Mouse (Mus musculus) cerebellum, adult 9-10 months (tissue): ENCODE data around the gene Dnajb4.
A peak's percentile ranks its signal among the peaks of the same experiment; 100 is the strongest.
"Not testable (repeated sequence)": the region's sequence is repeated elsewhere in the genome, so short reads cannot be mapped to it uniquely, and the experiment has no call there.

Experiments
- DNase-seq: peaks from one replicate; pipeline ENCODE4 v3.0.0; 2022

The Dnajb4 gene

DNA sequence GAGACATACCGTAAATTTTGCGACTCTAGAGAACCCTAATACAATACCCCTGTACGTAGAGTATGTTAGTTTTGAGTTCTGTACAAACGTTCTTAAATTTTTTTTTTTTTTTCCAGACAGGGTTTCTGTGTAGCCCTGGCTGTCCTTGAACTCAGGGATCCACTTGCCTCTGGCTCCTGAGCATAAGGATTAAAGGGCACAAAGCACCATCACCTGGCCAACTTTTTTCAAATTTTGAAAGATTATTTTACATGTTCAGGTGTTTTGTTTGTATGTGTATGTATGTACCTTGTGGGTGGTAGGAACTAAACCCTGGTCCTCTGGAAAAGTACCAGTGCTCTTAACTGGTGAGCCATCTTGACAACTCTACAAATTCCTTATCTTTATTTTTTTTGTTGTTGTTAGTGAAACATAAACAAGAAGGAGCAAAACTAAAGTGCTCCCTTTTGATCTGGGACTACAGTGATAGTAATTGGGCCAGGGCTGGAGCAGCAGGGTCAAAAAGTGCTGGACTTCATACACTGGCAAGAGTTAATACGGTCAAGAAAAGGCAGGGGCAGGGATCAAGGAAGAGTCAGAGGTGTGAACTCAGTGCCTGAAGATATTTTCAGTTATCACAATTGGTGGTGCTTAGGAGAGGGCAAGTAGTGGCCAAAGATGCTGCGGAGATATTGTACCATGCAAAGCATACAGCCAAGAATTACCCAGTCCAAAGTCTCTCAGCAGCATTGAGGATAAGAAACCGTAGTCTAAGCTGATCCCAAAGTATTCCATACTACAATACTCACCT lies 1.8 kb downstream of the Dnajb4 start:
- no peak for DNase-seq

DNA sequence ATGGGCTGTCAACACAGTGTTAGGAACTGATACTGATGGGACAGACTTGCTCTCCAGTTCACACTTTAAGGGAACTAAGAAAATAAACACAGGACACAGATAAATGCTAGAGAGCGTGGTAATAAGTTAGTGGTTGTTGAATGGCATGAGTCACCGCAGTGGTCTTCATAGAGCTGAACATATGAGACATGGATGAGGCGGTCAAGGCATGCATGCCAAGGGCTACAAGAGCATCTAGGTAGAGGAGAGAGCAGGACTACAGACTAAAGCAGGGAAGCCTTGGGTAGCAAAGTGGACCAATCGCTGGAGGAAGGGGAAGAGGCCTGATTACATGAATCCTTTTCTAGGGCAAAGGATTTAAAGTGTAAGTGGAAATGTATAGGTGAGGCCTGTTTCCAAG lies 2.9 kb downstream of the Dnajb4 start:
- no peak for DNase-seq

DNA sequence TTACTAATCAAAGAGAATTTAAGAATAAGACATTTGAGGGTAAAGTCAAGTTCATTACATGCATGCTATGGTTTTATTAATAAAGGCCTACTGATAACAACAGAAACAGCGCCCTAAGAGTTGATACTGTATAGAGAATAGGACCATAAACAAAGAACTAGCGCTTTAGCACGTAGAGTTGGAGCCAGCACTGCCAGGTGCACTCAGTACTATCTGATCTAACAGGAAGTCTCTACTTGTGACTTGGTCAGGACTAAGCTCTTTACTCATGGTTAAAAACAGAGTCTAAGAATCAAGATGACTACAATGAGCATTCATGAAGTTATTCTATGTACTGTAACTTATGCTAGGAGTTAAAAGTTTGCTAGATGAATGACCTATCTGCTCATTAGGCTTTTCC lies 5.5 kb downstream of the Dnajb4 start:
- no peak for DNase-seq

DNA sequence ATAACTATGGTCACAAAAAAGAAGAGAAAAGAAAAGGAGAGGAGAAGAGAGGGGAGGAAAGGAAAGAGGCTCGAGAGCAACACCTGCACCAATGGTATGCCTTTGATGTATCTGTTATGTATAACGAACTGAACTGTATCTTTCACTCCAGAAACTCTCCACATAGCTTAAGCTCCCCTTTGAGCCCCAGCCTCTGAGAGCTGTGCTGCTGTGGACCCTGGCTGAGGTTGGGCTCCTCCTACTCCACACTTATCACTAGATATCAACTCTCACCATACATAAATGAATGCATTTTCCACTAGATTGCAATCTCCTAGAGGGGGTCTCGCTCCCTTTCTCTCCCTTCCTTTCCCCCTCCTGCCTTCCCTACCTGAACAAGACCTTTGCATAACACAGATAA lies 6.1 kb downstream of the Dnajb4 start:
- DNase-seq = no peak

DNA sequence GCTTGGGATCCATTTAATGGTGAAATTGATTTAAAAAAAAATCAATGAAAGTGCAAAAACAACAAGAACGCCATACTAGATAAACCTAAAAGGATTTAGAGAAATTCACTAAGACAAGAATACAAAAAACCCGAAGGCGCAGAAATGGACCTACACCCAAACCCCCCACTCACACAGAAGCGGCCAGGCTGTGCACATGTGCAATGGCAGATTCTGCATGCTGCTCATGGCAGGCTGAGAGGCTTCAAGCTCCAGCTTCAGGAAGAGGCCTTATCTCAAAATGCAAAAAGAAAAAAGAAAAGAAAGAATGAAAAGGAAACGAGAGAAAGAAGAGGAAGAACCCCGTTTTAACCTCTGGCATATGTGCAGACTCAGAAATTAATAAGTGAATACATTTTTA lies 6.7 kb downstream of the Dnajb4 start:
- DNase-seq = no peak

DNA sequence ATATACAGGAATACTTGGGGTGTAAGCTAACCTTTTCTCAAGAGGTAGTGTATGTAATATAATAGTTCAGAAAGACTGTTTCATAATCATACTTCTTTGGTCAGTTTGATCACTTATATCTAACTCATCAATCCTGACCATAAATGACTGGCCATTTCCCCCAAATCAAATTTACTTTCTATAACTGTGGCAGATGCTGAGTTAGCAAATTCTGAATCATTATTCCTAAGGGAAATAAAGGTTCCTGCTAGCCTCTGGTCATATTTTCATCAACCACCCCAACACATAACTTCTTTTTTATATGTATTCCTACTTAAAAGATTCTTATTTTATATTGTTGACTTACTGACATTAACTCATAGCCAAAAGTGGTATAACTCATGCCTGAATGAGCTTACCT lies 7.2 kb downstream of the Dnajb4 start:
- no peak for DNase-seq

DNA sequence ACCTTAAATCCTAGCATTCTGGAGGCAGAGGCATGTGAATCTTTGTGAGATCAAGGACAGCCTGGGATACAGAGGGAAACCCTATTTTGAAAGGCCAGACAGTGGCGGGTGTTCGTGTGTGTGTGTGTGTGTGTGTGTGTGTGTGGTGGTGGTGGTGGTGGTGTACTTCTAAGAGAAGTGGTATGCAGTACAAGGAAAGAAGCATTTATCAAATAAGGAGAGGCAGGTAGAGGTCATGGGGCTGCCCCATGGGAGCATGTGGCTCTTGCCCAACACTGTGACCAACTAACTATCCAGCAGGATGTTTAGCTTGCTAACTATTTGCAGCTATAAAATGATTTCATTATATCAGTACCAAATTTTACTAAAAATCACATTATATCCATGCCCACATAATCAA lies 8.5 kb downstream of the Dnajb4 start:
- DNase-seq = no peak

DNA sequence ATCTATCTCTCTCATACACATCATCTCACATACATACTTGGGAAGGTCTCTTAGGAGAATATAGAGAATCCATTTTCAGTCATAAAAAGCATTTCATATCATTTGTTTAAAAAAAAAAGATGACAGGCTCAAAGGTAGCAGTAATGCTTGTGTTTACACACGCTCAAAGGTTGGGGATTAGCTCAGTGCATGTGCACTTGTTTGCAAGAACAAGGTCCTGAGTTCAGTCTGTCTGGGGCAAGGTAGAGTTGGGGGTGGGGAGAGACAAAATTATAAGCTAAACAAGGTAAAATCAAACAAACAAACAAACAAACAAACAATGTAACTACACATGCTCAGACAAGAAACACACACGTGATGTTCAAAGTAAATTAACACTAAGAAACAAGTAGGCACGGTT lies 8.9 kb downstream of the Dnajb4 start:
- no peak for DNase-seq

DNA sequence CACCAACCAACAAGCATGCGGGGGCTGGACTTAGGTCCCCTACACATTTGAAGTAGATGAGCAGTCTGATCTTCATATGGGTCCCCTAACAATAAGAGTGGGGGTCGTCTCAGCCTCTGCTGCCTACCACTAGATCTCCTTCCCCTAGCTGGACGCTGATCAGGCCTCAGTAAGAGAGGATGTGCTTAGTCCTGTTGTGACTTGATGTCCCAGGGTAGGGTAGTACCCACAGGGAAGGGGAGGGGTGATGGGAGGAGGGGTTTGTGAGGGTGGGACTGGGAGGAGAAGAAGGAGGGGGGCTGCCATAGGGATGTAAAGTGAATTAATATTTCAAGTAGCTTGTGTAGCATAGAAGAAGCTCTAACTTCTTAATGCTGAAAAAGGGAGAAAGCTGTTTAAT lies 11.0 kb downstream of the Dnajb4 start:
- DNase-seq = no peak

DNA sequence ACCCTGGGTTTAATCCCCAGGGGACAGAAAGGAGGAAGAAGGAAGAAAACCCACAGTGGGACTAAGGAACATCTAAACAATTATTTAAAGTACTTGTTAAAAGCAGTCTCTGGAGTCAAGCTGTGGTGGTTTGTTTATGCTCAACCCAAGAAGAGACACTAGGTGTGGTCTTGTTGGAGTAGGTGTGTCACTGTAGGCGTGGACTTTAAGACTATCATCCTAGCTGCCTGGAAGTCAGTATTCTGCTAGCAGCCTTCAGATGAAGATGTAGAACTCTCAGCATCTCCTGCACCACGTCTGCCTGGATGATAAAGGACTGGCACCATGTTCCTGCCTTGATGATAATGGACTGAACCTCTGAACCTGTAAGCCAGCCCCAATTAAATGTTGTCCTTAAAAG lies 12.9 kb downstream of the Dnajb4 start:
- DNase-seq = not testable (repeated sequence)

DNA sequence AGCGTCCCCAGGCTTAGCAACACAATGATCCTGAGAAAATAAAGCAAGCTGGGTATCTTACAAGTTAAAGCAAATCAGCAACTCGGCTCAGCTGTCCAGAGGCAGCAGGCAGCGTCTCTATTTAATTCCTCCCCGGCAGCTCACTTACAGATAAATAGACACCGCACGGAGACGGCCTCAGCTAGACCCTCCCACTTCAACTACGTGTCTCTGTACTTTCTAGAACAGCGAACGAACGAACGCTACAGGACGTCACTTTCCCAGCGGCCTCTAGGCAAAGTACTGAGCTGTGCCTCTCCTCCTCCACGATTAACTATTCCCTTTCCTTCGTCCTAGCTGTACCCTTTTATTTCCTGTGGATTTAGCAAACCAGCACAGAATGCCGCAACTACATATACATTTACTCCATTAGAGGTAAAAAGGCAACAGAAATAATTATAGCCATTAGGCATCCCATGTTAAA lies 16.4 kb downstream of the Dnajb4 start:
- peak; percentile 90 for DNase-seq

DNA sequence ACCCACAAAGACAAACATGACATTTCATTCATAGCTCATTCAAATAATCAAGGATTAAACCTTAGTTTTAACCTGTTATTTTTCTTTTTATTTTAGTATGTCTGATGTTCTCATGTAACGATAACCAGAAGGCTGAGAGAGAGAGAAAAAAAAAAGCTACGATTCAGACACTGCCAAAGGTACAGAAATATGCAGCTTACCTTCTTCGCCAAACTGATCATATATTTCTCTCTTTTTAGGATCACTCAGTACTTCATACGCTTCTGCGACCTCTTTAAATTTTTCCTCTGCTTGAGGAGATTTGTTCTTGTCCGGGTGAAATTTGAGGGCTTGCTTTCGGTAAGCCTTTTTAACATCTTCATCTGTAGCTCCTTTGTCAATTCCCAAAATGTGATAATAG lies 16.9 kb downstream of the Dnajb4 start:
- DNase-seq = no peak

DNA sequence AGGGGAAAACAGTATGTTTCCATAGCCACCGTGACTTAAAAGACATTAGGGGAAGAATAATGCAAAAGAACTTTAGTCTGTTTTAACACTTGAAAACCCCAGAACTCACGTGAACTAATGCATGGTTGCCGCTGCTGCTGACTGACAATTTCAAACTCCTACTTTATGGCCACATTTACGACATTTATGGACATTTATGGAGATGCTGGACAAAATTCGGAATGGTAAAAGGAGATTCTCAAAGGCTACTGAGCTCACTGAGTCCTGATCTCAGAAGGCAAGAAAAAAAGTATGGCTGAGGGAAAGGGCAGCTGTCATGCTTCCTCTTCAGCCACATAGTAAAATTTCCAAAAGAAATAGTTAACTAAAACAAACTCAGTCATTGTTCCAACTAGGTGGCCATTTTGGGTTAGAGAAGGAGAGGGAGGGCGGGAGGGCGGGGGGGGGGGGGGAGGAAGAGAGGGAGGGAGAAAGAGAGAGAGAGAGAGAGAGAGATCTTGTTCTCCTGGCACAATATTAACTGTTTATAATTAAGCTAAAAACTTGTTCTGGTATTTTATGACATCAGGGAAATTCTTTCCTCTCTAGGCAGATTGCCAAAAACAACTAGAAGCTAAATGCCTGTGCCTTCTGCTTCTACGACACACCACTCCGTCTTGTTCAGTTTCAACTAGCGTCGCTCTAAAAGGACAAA lies 17.7 kb downstream of the Dnajb4 start:
- DNase-seq = peak; percentile 64

DNA sequence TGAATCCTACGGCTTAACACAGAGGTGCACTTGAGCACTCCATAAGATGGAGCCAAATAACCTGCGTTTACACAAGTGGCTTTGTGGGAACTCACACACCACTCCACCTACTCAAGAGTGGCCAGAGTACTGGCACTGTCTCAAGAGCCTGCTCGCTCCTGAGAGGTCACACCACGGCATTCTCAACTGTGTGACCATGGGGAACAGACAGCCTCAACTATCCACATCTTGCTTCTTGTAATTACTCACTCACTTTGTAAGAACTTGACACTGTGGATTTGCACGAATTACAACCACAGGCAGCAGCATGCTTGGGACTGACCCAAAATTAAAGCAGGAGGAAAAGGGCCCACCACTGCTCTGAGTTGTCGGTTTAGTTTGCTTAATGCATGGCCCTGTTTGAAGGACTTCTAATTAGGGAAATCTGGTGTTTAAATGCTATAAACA lies 18.3 kb downstream of the Dnajb4 start:
- no peak for DNase-seq

DNA sequence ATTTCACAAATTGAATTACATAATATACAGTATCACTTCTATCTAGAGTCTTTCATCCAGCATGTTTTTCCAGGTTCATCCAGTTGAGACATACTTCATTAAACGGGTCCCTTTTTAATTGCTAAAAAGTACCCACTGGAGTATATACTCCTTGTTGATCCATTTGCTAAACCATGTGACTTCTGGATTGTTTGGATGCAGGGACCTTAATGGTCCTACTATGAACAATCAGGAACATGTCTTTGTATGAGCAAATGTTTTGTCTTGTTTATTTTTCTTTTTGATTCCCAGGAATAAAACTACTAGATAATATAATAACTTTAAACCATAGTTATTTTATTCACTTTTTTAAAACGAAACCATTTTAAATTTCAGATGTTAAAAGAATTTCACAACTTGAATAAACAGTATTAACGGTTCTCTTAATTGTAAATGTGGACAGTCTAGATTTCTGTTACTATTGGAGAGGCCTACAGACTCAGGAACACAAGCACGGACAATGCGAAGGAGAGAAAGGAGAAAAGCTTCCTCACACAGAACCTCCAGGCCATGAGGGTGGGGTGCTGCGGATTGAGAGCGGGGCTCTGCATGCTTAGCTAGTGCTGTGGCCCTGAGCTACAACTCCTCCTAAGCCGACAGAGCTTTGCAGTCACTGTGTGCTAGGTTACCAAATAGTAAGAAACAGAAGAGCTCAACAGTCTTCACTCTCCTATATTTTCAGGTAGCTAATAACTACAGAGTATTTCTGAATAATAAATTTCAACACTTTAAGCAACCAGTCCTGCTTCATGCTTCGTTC lies 19.2 kb downstream of the Dnajb4 start:
- DNase-seq = no peak

DNA sequence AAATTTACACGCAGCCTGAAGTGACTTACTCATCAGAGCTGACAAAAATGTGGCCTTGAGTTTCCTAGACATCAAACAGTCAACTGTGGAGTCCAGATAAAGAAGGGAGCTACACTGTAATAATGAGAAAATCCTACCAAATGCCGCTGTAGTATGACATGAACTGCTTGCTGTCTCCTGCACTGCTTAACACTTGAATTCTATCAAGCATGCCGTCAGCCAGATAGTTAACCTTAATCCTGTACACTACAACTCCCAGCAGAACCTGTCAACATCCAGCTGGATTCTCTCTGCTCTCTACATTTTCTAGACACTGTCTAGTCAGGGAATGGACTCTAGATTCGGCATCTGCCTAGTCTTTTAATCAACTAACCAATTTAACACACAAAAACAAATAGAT lies 20.8 kb downstream of the Dnajb4 start:
- no peak for DNase-seq

DNA sequence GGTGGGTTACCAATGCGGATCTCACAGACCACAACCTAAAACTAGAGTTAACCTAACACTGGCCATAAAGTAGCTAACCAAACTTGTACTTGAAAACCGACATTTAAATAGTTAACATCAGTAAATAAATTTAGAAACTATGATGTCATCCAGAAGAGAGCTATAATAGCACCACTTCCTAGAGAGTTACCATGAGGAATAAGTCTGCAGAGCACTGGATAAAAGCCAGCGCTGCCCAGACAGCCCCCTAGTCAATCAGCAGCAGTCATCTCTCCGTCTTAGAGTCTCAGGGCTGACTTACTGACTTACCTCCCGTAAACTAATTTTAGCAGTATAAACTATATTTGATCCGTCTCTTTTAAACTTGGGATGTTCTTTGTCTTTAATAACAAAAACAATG lies 24.0 kb downstream of the Dnajb4 start:
- DNase-seq = no peak

DNA sequence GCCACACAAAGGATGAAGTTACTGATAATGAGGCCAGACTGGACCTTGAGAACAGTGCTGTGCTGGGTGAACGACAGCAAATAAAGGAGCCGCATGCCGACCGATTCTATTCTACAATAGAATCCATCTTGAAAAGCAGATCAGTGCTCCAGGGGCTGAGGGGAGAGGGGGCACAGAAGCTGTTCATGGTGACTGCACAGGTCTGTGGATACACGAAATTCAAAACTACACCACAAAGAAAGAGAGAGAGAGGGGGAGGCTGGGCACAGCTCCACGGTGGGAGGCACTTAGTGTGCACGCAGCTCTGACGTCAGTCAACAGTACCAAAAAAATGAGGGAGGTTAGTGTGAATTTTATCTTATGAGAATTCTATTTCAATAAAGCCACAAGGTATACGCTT lies 26.6 kb downstream of the Dnajb4 start:
- no peak for DNase-seq

DNA sequence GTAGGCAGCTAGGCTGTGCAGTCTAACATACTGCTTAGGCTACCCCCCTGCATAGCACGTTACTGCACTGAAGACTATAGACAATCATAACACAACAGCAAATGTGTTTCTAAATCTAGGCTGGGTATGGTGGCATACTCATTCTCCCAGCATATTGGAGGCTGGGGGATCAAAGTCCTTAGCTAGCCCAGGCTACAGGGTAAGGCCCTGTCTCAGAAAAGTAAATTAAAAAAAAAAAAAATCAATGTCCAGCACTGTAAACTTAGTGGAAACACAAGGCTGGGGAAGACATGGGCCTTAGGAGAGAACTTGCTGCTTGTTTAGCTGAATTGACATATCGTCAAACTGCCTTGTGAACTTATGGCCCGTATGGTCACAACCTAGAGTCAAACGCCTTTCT lies 29.5 kb downstream of the Dnajb4 start:
- DNase-seq = no peak

DNA sequence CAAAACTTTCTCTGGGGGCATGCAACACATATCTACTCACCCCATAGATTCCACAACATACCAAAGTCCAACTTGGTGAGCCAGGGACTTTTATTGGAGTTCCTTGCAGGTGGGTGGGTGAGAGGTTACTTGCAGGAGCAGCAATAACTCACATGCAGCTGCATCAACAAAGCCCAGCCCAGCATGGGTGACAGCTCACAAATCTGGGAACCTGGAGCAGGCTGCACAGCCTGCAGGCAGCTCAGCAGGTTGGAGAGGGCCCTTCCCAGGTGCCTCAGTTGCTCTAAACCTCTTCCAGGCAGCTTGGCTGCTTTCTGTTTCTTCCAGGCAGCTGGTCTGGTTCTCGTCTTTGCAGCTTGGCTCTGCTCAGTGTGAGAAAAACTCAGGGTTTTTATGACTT lies 30.8 kb downstream of the Dnajb4 start:
- DNase-seq = no peak

DNA sequence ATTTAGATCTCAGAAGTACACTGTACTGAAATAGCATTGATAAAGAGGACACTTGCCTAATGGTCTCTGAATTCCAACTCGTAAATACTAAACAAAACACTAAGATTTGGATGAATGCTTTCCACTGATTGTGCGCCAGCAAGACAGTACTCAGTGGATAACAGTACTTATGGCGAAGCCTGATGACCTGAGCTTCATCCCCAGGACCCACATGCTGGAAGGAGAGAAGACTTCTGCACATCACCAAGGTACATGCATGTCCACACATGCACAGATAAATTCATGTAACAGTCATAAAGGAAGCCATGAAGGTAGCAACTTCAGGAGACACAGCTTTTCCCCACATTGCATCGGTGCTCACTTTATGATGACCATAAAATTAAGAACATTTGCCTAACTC lies 31.3 kb downstream of the Dnajb4 start:
- no peak for DNase-seq

DNA sequence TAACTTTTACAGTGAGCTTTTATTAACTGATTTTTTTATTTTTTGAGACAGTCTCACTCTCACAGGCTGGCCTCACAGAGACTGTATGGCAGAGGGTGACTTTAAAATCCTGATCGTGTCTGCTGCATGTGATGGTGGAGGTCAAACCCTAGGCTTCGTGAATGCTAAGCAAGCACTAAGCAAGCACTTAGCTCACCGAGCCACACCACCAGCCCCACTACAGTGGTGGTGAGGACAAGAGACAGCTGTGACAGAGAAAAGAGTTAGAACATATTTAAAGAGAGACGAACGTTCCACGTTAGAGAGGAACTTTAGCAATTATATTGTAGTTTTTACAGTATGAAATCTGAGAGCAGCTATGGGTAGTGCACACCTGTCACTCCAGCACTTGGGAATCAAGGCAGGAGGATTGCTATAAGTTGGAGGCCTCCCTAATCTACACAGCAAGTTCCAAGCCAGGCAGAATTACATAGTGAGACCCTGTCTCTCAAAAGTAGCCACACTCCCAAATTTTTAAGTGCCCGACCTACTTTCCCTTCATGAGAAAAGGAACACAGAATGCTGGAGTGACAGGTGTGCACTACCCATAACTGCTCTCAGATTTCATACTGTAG lies 37.7 kb downstream of the Dnajb4 start:
- DNase-seq = no peak

DNA sequence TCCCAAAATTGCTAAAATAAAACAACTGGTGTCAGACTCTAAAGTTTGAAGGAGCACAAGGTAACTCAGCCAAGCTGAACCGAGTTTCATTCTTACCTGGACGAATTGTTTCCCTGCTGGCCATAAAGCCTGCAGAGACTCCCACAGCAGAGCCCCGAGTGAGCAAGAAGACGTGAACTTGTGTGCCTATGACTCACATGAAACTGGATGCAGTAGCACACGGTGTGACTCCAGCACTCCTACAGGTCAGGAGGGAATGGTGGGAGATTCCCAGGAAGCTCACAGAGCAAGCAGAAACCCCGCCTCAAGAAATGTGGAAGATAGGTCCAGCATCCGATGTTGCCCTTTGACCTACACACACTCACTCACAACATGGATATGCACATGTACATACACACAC lies 38.2 kb downstream of the Dnajb4 start:
- no peak for DNase-seq
